Mouse (Mus musculus) hematopoietic stem cell, adult 5-6 weeks (primary cell): ENCODE measurements at regions not wholly inside any gene's neighbourhood (a gene's known extent, or its start where the extent isn't known, plus 50 kb on each side); places are given as distances from the start of the nearest gene placed in this dataset.
A peak's percentile ranks its signal among the peaks of the same experiment; 100 is the strongest.

Source experiments
- ATAC-seq, 2 experiments: fragments of 125-278 bp in 1 of 2; replicated peaks in 1 of 2; 2 replicates each; pipeline ENCODE4 v1.8.0; 2016 to 2017; ENCODE audit warnings: inconsistent platforms in 2 of 2, mild to moderate bottlenecking in 2 of 2, moderate number of reproducible peaks in 2 of 2, low read depth in 1 of 2, moderate TSS enrichment in 1 of 2; ENCODE audit not compliant: low FRiP score in 2 of 2, poor library complexity in 2 of 2, severe bottlenecking in 2 of 2, insufficient read depth in 1 of 2, low TSS enrichment in 1 of 2

DNA sequence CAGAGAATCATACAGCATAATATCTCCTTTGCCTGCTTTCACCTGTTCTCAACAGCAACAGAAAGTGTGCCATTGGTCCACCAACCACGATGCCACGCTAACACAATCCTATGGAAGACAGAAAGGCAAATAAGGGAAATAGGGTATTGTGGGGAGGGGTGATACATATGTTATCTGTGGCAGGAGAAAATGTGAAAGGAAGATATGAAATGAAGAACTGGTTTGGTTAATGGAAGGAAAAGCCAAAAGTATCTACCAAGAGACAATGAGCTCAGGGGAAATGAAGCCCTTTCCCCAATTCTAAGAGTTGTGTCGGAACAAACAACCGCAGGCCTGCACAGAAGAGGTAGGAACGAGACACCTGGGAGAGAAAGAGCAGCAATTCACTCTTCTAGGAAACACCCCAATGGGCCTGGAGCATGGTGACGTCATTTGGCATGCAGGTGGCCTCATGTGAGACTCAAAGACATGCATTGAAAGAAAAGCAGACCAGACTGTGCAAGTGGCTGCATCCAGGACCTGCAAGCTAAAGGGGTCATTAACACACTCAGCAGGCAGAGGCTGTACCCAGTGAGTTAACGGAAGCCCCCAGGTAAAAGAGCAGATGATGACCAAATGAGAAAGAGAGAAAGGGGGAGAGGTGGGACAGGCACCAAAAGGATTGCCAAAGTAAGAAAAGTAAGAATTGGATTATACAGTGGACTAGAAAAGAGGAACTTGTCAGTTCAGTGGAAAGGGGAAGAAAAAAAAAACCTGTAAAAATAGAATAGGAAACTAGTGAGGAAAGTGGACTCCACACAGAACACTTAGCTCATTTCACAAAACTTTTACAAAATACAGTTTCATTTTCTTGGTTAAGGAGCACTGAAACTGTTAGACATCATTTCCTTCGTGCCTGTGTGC is 522.2 kb upstream of the Cited2 start:
- peak; percentile 88 to 89 for ATAC-seq

DNA sequence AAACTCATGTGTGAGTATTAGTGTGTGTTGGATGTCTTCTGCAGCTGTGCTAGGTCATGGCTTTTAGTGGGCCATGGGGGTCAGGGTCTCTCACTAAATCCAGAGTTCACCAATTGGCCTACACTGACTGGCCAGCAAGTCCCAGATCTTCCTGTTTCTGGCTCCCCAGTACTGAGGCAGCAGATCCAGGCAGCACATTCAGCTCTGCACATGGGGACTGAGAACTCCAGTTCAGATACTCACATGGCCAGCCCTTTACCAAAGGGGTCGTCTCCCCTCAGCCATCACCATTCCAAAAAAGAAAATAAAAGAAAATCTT is 521.6 kb upstream of the Cited2 start:
- no peak for ATAC-seq

DNA sequence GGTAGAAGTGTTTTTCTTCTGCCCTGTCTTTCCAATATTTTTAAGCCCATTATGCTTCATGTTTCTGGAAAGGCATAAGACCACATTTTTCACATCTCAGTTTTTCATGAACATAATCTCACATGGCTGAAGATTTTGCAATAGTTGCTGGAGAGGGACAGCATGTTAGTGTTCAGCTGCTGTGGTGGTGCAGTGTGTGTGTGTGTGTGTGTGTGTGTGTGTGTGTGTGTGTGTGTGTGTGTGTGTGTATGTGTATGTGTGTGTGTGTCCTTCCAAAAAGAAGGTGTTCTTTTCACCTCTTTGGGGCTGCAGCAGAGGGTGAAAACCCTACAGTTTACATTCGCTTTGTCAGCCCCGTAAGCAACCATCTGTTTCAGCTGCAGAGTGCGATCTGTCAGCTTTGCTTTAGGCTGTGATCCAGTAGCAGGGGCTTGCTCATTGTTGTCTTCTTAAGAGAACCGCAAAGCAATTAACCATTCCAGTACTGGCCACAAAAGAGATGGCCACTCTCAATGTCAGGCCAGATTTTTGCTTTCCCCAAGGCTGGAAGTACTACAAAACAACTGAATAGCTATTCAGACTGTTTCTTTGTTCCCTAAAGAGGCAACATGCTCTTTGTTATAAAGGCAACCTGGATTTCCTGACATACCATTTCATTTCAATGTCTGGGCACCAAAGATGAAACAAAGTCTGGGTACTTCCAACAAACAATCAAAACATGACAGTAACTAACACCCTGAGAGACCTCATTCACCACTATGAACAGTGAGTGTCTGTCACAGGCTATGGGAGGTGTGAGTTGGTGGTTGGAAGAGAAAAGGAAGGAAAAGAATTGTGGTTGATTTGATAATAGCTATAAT is 520.2 kb upstream of the Cited2 start:
- no peak for ATAC-seq

DNA sequence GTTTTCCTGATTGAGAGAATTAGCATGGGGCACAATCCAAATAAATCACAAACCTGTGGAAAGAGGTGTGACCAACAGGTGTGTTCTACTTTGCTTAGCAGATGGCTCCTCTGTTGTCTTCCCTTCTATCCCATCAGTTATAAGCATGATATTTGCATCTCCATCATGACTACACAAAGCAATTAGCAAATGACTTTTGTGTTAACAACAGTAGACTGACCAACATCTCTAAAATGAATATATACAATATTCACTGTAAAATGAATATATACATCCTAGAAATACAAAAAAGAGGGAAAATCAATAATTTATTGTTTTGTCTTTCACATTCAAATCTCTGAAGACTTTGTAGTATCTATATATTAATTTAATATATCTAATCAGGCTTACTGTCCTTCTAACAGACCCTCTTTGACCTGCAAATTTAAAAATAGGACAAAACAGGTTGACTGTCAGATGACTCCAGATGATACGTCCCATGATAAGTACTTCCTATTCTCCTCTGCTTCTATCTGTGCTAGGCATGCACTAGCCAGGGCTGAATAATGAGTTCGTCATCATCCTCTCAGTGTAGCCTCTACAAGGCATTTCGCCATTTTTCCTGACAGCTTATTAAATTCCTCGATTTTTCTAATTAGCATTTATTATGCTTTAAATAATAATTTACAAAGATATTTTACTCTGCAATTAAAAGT is 519.5 kb upstream of the Cited2 start:
- no peak for ATAC-seq

DNA sequence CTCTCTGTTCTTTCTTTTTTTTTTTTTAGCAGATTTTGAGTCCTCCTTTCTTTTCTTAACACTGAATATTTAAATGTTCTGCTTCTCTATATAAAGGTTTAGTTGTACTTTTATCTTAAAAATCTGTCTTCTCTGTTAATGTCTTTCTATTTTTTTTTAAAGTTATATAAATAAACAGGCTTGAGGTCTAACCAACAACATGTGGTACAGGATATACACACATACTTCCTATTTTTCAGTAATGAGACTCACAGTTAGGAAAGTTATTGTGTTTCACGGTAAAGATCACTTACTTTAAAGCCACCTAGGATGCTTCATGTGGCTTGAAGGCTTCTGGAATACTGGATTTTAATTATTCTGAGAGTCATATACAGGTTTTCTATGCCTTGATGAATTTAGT is 518.9 kb upstream of the Cited2 start:
- peak; percentile 33 to 44; a peak in 1 of 4 replicates for ATAC-seq

DNA sequence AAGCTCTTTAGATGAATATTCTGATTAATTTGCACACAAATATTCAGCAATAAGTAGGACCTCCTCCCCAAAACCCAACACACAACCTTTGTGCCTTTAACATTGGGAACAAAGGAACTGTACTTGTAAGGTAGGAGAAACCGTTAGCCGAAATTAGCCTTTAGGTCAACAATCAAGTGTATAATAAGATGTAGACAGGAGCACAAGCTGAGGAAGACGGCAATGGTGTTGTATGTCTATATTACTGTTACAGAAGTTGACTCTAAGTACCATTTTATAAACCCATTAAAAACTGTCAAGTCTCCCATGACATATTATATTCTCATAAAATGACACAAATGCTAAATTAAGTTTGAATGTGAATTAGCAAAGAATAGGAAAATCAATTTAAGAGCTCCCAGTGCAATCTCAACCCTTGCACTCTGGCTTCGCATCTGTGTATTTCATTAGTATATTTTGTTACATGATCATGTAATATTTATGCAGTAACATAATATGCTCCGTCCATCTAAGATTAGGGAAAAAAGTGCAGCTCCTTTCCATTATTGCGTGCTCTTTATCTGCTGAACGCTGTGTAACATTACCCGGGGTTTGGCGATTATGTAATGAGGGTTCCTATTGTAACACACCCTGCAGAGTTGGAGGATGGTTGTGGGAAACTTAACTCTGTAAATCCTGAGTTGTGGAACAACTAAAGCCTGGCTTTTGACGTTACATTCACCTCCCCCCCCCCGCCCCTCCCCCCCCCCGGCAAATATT is 510.3 kb upstream of the Cited2 start:
- peak in 1 of 2 experiments; percentile 58; a peak in 1 of 4 replicates for ATAC-seq

DNA sequence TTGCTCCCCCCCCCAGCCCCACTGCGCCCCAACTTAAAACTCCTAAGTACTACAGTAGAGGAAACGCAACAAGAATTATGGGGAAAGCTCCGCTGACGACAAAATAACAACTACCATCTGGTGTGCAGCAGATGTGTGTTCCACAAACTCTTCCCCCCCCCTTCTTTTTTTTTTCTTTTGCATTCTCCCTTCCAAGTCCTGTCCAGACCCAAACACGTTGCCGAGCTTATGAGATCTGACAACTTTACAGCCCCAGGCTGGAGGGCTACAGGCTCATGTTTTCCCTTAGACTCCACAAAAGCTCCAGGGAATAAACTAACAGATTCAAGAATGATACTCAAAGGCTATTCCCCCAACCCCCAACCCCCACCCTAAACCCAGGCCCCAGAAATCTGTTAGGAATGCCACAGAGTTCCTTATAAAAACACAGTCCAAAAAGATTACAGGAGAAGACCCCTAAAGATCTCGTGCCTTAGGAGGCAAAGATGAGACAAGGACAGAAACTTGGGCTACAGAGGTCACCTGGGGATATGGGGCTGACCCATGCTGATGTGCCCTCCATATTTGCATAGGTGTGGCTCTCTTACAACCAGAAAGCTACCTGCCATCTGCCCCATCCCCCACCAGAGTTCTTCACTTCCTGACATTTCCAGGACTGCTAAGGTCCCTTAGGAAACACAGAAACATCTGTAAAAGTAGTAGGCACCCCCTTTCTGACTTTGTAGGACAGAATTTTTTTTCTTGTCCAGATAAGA is 509.5 kb upstream of the Cited2 start:
- ATAC-seq: peak in 1 of 2 experiments; percentile 32; a peak in 1 of 4 replicates

DNA sequence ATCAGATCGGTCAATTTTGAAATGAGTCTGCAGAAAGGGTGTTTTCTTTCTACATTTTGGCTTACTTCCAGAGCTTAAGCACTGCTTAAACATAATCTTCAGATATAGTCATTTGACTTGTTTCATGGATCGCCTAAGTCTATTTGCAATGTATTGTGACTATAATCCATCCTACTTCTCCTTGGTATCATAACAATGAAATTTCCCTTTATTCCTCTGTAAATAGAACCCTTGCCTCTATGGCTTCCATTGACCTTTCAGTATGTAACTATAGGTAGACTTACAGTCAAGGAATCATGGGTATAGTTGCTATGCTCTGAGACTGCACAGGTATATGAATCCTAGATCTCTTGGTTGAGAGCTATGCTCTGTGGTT is 509.0 kb upstream of the Cited2 start:
- no peak for ATAC-seq

DNA sequence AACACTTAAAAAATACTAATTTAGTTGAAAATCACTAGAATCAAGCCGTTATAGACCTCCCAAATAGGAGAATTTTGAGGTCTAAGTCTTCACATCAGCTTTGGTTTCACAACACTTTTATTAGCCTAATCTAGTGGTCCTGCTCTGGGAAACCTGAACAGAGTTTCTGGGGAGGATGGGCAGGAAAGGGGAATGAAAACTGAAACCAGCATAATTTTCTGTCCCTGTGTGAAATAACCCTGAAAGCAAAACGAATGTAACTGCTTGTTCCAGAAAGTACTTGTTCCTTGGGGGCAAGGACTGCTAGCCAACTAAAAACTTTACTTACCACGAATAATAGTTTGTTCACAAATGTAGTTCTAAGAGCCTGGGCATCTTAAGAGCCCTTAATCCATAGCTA is 508.0 kb upstream of the Cited2 start:
- ATAC-seq: no peak

DNA sequence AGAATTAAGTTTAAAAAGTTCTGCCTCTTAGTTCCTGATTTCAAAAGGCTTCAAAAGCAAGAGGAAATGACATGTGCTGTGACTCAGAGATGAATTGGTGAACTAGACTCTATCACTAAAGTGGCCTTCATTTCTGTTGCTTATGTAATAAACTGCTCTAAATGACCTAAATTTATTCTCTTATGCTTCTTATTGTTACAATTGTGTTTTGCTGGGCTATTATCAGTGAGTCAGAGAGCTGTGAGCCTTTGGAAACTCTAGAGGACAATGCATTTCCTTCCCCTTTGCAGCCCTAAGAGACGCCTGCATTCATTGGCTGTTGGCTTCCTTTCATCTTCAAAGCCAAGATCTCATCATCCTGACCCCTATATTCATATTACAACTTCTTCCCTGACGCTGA is 501.5 kb upstream of the Cited2 start:
- peak; percentile 46 to 60; a peak in 3 of 4 replicates for ATAC-seq

DNA sequence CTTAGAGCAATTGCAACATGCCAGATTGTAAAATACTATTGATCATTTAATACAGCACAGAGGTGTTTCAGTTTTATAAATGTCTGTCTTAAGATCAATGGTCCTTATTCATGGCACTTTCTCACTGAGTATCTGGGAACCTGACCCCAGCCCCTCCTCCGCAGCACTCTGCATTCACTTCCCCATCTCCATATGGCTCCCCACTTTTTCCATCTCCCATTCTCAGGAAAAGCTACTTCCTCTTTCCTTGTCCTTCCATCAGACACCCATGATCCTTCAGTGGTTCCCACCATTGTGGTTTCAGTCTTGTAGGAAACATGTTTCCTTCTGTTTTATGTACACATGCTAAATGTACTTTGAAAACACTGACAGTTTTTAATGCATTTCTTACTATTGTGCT is 497.3 kb upstream of the Cited2 start:
- ATAC-seq: no peak

DNA sequence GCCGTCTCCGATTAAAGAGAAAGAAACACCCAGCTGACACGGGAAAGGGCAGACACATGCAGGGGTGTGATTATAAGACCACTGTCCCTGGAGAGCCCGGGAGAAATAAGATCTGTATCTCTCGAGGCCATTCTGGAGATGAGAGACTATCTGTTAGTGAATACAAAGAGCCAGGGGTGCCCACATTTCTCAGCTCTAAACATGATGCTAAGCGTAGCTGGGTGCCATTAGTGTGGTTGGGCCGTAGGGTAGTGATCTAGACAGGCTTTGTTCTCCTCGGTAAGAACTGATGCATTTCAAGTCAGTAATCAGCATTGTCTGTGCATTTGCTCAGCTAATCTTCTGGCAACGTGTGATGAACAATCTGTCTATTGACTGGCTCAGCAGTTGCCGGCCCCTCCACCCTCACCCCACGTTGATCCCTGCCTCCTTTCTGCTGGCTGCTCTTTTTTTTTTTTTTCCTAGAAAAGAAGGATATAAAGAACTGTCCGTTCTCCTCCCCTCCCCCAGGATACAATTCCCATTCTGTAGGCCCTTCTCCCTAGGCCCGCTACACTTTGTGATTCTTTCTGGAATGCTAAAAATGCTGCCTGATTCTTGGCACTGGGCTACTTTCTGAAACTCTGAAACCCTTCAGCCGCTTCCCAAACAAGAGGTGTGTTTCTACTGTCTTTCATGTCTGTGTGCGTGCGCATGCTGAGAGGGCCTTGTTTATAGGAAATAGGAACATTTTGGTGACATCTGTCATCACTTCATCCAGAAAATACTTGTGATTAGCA is 492.8 kb upstream of the Cited2 start:
- ATAC-seq: no peak

DNA sequence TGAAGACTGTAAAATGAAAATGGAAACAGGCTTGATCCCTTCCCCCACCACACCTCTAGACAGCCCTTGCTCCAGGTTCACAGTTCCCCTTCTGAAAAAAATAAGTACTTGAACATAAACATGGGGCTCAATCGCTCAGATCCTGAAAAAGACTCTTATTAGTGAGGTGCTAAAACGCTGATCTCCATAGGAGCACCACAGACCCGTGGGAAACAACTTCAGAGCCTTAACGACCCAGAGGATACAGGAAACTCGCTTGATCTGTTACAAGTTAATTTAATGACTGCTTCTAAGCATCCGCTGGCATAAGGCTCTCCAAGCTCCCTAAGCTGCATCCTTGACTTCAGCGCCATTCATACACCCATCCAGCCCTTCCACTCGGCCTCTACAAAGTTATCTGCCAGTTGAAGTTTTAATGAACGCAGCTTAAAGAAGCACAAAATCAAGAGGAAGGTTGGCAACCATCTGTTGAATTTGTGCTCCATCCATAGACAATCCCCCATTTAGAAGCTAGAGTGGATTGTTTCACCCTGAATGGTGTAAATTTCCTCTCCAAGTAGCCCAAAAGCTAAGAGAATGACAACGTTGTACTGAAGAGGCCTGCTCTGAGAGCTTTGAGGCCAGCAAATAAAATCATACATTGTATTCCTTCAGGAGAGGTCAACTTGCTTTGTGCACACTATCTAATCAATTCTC is 486.9 kb upstream of the Cited2 start:
- no peak for ATAC-seq

DNA sequence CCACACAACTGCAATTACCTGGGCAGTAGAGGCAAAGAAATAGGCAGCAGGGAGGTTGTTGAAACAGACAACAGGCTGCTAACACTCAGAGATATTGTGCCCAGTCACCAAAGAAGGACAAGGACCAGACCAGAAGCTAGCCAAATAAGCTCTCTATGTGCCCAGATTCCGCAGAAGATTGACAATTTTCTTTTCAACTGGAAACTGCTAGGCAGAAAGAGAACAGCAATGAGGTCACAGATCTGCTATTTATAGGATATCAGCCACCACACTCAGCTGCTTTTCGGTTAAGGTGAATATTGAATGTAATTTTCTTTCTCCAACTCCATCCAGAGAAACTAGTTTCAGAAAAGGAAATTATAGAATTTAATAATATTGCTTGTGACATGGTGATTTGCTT is 486.3 kb upstream of the Cited2 start:
- no peak for ATAC-seq

DNA sequence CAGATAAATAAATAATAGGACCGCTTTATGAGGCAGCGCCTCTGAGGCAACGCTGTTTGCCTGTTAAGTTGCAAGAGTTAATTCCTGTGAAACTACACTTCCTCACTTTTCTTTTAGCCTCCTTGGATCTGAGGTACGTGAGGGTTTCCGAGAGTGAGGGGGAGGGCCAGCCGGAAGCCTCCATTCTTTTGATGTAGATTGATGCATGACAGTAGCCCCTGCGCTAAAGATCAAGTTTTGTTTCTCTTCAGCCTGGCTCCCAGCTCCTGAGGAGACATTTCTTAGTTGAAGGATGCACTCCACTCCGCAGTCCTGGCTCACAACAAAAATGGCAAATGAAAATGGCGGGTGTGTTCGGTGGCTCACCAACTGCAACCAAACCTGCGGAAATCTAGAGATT is 485.6 kb upstream of the Cited2 start:
- ATAC-seq: no peak
